Mouse (Mus musculus) R1 (cell line): ENCODE data around the gene Gpat3.

Experiments used
- DNase-seq: peaks from one replicate; pipeline ENCODE4 v3.0.0-alpha.2; 2018; ENCODE audit warnings: low read depth, low spot score

The Gpat3 gene

GRCm38 (mm10) chr5:100861140-100861539 is 15.6 kb downstream of the Gpat3 start:
- DNase-seq: no peak

DNA sequence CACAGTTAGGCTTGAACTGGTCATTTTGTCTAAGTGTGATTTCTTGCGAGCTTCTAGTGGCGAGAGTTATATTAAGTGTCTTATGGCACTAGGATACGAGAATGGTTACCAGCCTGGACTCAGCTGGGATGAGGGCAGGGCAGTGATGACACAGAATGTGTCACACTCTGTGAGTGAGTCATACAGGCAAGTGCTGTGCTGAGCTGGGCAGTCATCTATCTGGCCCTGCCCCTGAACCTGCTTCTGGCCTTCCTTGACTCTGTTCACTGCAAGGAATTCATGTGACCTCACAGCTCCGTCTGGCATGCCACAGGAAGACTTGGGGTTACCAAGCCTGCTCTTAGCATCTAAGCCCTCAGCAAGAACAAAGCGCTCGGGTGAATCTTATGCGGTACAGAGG is 16.3 kb downstream of the Gpat3 start:
- no peak for DNase-seq

DNA sequence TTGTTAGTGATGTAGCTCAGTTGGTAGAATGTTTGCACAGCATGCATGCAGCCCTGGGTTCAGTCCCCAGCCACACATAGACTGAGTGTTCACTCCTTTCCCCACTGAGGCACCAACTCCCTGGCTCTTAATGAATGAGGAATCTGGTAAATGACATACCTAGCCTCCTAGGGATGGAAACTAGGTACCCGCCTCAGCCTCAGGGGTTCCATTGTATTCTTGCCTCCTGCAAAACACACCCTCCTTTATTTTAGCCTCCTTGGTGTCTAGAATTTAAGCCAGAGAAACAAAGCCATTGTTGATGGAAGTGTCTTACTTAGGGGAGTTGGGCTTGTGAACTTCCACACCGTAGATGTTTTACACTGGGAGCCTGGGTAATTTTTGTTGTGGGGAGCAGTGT is 17.6 kb downstream of the Gpat3 start:
- peak; percentile 76 for DNase-seq

GRCm38 (mm10) chr5:100864438-100864837 is 18.9 kb downstream of the Gpat3 start:
- no peak for DNase-seq

GRCm38 (mm10) chr5:100866183-100866582 is 20.7 kb downstream of the Gpat3 start:
- DNase-seq: no peak

- peak; percentile 66 for DNase-seq
These were observed 23.8 kb downstream of the Gpat3 start for GRCm38 (mm10) chr5:100869197-100869895.

- DNase-seq: peak; percentile 74
These were observed 26.5 kb downstream of the Gpat3 start for GRCm38 (mm10) chr5:100871987-100872386.

DNA sequence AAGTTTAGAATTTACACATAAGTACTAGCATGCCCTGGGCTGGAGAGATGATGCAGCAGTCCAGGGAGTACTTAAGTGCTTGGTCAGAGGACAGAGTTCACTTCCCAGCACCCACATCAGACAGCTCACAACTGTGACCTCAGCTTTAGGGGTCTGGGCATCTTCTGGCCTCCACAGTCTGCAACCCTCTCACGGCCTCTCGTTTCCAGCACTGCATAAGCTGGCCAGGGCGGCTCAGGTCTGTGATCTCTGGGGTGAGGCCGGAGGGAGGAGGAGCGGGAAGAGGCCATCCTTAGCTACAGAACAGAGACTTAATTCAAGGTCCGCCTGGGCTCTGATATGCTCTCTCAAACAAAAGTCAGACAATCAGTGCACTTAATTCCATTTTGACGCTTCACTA is 29.2 kb downstream of the Gpat3 start:
- no peak for DNase-seq

DNA sequence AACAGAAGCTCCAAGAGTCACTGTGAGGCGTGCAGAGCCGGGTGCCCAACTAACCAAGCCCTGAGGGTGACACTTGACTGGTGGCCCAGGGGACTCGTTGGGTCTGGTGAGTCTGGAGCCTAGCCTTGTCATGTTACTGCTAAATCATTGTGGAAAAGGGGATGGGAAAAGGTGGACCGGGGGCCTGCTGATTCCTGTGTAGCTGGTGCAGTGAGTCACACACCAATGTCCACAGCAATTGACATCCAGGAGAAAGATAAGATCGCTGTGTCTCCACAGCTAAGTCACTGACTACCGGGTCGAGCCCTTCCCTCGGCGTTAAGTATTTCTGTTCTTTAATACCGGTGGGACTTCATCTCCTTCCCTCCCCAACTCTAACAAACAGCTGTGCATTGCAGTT is 29.7 kb downstream of the Gpat3 start:
- no peak for DNase-seq

DNA sequence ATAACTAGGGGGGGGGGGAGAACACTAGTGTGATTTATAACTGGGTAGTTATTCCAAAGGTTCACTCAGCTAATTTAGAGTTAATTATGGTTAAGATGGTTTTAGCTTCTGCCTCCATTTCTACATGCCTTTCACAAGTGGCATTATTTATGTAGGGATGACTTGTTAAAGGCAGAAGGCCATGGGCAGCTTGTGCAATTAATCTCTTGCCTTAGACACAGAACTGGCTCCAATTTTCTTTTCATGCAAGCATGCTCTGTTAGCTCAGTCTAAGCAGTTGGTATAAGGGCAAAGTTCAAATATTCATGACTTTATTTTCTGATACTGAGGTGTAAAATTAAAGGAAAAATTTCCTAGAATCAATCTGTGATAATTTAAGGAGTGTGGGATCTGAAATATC is 31.5 kb downstream of the Gpat3 start:
- no peak for DNase-seq

DNA sequence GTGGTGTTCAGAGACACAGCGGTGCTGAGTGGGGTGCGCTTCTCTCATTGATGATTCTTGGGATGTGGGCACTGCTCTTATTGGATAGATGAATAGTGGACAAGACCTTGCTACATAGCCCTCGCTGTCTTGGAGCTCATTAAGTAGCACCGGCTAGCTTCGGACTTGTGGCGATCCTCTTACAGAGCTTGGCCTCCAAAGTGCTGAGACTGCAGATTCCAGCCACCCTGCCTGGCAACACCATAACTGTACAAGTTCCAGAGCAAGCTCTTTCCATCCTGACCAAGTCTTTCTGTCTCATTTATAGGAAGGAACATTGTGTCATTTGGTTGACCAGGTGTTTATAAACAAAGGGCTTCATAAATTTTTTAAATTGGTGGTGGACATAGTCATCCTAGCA is 39.7 kb downstream of the Gpat3 start:
- no peak for DNase-seq

DNA sequence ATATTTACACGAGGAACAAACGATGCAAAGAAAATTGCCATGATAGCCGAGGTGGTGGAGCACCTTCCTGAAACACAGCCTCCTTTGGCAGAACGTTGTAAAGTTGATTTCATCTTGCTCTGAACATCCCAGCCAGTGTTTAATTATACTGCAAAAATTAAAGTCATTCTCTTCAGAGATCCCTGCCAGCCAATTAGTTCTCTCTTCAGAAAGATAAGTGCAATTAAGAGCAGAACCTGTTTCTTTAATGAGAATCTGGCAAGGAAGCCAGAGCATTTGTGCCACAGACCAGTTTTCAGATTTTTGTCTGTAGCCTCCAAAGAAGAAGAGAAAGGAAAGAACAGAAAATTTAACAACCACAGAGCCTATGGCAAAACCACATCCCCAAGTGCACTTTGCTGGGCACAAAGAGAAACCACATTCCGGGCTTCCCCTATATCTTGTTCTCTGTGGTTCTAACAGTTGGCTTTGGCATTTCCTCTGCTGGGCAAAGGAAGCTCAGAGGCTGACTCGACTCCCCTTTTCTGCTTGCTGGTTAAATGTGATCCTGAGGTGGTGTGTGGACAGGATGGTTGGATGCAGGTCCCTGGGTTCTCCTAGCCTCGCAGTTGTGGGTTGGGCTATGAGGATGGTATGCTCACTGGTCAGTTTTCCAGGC is 40.9 kb downstream of the Gpat3 start:
- no peak for DNase-seq

GRCm38 (mm10) chr5:100896199-100896598 is 50.7 kb downstream of the Gpat3 start:
- DNase-seq: no peak

DNA sequence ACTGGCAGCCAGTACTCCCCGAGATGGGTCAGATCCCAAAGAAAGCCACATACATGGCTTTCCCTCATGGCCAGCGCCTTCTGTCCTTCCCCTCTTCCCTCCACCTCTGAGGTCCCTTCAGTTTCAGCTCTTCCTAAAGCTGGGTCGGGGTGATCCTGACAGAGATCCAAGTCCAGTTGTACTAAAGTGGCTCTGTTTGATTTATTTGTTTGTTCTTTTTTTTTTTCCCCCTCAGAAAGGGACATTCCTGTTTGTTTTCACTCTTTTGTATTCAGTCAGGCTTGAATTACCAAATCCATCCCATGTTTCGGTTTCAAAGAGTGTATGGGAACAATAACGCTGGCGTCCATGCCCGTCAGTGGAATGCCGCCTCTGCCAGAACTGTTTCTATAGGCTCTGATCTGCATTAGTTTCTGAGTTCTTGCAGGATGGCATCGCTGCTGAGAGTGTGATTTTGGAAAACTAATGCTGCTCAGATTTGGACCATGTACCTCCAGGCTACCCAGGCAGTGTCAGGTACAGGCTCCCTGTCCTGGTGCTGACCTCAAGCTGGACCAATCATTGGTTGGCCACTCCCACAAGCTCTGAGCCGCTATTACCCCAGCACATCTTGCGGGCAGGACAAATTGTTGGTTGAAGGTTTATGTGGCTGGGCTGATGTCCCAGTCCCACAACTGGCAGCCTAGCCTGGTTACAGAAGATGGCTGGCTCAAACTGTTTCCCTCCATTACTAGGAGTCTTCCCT is 54.4 kb downstream of the Gpat3 start:
- no peak for DNase-seq

DNA sequence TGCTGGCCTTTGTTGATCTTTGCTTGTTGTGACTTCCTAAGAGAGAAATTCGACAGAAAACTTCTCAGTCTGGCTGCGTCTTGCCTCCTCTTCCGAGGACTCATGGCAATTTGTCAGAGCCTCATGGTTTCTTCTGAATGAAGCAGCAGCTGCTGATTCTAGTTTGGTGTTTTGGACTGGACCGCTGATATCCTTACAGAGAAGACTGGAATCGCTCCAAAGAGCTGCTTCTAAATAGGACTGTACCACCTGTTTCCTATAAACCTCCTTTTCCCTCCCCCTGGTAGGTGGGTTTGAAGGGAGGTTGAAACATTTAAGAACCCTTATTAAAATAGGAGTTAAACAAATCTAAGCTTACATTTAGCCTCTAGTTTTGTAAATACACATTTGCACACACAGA is 55.5 kb downstream of the Gpat3 start:
- DNase-seq: no peak

- DNase-seq: no peak
These were observed 63.0 kb downstream of the Gpat3 start for GRCm38 (mm10) chr5:100908478-100908877.

DNA sequence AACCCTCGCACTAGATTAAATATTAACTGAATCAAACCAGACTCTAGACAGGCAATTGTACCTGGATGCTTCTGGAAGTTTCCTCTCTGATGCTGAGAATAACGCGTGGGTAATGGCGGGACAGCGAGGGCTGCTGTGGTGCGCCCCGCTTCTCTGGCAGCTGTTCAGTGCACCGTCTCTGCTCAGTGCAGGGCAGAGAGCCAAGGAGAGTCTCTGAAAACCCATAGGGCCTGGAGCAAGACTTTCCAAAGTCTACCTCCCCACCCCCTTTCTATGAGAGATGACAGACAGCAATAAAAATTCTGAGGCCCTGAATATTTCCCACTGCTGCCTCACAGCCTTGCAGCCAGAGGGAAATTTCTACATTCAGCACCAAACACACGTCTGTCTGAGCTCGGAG is 63.4 kb downstream of the Gpat3 start:
- DNase-seq: no peak

- DNase-seq: no peak
These were observed 64.2 kb downstream of the Gpat3 start for GRCm38 (mm10) chr5:100909691-100910090.

GRCm38 (mm10) chr5:100911502-100912097 is 66.1 kb downstream of the Gpat3 start:
- peak; percentile 75 for DNase-seq

DNA sequence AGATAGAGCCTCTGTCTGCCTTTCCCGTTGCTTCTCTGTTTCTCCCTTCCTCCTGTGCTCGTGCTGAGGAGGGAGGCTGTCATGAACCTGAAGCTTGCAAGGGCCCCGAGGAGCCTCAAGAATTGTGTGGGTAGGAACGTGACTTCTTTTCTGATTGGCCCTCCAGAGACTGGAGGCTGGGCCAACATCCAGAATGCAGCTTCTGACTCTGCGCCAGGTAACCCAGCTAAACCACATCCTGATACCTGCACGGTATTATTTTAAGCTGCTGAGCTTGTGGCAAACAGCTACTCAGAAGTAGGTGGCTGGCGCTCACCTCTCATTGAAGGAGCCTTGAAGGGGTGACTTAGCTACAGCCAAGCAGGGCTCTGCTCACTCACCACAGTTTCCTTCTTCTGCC is 66.9 kb downstream of the Gpat3 start:
- DNase-seq: no peak

DNA sequence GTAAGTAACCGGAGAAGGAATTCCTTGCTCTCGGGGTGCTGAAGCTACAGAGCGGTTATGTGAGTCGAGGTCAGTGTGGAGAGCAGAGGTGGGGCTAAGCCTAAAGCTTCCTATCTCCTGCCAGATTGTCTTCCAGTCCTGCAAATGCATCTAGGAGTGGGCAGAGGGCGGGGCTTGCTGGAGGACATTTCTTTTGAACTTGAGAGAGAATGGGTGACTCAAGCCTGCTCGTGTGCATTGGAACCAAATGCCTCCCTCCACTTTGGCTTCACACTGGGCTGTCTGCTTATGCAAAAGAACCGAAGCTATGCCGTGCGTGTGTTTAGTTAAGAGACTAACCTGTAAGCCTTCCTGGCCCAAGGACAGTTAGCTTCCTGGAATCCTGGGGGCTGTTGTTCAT is 67.8 kb downstream of the Gpat3 start:
- peak; percentile 52 for DNase-seq

DNA sequence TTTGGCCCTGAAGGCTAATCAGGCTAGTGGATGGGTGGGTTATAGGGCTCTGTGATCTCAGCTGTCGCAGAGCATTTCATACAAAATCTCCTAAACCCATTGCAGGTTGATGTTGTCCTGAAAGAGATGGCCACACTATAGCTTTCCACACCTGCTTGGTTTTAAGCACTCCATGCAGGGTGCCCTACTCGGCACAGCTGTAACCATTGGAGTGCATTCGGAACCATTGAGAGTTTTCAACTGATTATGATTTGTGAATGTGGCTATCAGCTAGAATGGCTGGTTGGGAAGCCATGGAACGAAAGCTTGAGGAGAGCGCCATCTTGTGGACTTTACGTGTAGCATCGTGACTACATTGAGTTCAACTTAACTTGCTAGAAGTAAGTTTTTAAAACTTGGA is 69.5 kb downstream of the Gpat3 start:
- peak; percentile 74 for DNase-seq
